8 mouse cellular contexts compared by ENCODE assay signal in genomic region chr11:50024833-50025720, GRCm38 (mm10). TPM values are rescaled to one million over a fixed set of nuclear protein-coding genes. Genes with fewer than 3 reads are reported as not detected.
DNase-seq lines count a peak whose midpoint lies in the region; ATAC-seq lines count a peak whose summit lies in the region.

TSS of gene Rnf130 (plus strand) at chr11:50025346.

- H3K9me3 ChIP-seq in embryonic facial prominence, embryonic 12.5 days, result no peaks in the 10 kb centered on the region
- no peaks in the 10 kb centered on the region for H3K9me3 ChIP-seq in midbrain, embryonic 11.5 days (ENCODE audit: control insufficient read depth, low read length)

- peaks cover 17% of the 10 kb centered on the region for H3K4me1 ChIP-seq in embryonic facial prominence, embryonic 12.5 days
- H3K4me1 ChIP-seq in midbrain, embryonic 11.5 days (ENCODE audit: control insufficient read depth, insufficient read depth, low read length), result peaks cover 26% of the 10 kb centered on the region

- DNase-seq in adrenal gland, postnatal 36 days, result peak; percentile 97
- peak; percentile 100 for DNase-seq in heart, adult 11 months
- peak; percentile 97 for DNase-seq in kidney, adult 11 months
- peak; percentile 97 for DNase-seq in left cerebral cortex, postnatal 4 days
- peak; percentile 100 for DNase-seq in midbrain, embryonic 11.5 days (ENCODE audit: low spot score, missing footprints)
- peak; percentile 92 for DNase-seq in skeletal muscle tissue, adult 2 months (ENCODE audit: low read depth, low spot score)
- DNase-seq in MN1 (ENCODE audit: low spot score), result no peak

- under 1% methylated on average over 83 of the region's 129 CpGs for WGBS in embryonic facial prominence, embryonic 12.5 days
- under 1% methylated on average over 112 of the region's 129 CpGs for WGBS in midbrain, embryonic 11.5 days

- H3K27me3 ChIP-seq in embryonic facial prominence, embryonic 12.5 days, result no peaks in the 10 kb centered on the region
- H3K27me3 ChIP-seq in midbrain, embryonic 11.5 days (ENCODE audit: control insufficient read depth, insufficient read depth, low read length), result peaks cover 9% of the 10 kb centered on the region

- peak within 1 kb of the TSS; percentile 88 for H3K27ac ChIP-seq in embryonic facial prominence, embryonic 12.5 days
- peak within 1 kb of the TSS; percentile 89 for H3K27ac ChIP-seq in midbrain, embryonic 11.5 days (ENCODE audit: low read depth, low read length)

- peak within 1 kb of the TSS; percentile 96 for H3K9ac ChIP-seq in embryonic facial prominence, embryonic 12.5 days
- peak within 1 kb of the TSS; percentile 84 for H3K9ac ChIP-seq in midbrain, embryonic 11.5 days (ENCODE audit: low read length)

- H3K36me3 ChIP-seq in embryonic facial prominence, embryonic 12.5 days, result no peaks in the 10 kb centered on the region
- no peaks in the 10 kb centered on the region for H3K36me3 ChIP-seq in midbrain, embryonic 11.5 days (ENCODE audit: control insufficient read depth, insufficient read depth, low read length)

- peak; percentile 96 for ATAC-seq in embryonic facial prominence, embryonic 12.5 days (ENCODE audit: insufficient number of reproducible peaks, insufficient read depth, low FRiP score, low TSS enrichment)
- ATAC-seq in midbrain, embryonic 11.5 days (ENCODE audit: low FRiP score), result peak; percentile 91

- H3K4me3 ChIP-seq in embryonic facial prominence, embryonic 12.5 days, result peak within 1 kb of the TSS; percentile 95
- peak within 1 kb of the TSS; percentile 60 for H3K4me3 ChIP-seq in midbrain, embryonic 11.5 days (ENCODE audit: low read depth, low read length)

- H3K4me2 ChIP-seq in embryonic facial prominence, embryonic 12.5 days (replicated peaks), result peak within 1 kb of the TSS; percentile 61
- H3K4me2 ChIP-seq in midbrain, embryonic 11.5 days, result peak within 1 kb of the TSS; percentile 74

- intact Hi-C loops in left cerebral cortex, postnatal 4 days (cut with DNase I), result no loop called here

RNA-seq across cellular contexts. Expression of gene Rnf130, which starts in this region (rescaled TPM):
- 10 to 100 TPM; 90.3 to 98.0 TPM for total RNA-seq in adrenal gland, postnatal 36 days (2021)
- 85.6 and 88.5 TPM in 2 replicates for polyA plus RNA-seq in embryonic facial prominence, embryonic 12.5 days (2016; fragmentation: Nextera tagmentation; extraction: Ambion mirVana)
- total RNA-seq in left cerebral cortex, postnatal 4 days (2021), result 100 to 1,000 TPM; 104 to 106 TPM
- polyA plus RNA-seq in midbrain, embryonic 11.5 days (2014; fragmentation: Nextera tagmentation; extraction: Ambion mirVana), result 90.9 and 91.0 TPM in 2 replicates
